Mouse (Mus musculus) kidney, postnatal 36 days (tissue): ENCODE data around the gene Higd1b.

ENCODE experiments used
- DNase-seq, 2 experiments: peaks; one replicate each; pipeline ENCODE4 v3.0.0; 2021 to 2022; ENCODE audit warnings: mixed read lengths in 2 of 2

The Higd1b gene

DNA sequence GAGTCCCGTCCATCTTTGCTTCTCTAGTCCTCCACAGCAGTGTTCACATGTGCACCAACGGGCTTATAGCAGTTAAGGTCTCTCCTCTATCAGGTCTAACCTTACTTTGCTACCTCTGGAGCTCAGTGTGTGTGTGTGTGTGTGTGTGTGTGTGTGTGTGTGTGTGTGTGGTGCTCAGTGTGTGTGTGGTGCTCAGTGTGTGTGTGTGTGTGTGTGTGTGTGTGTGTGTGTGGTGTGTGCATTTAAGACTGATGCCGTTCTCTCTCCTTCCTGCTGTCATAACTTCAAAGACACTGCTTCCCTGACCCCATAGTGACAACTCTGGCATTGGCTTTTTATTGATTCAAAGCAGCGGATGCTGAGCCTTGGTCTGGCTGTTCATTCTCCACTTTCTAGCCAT is at the start of gene Higd1b:
Gene Higd1b (plus strand): TSS at position 301 of the 400 bp plus-strand sequence.
- DNase-seq: no peak

DNA sequence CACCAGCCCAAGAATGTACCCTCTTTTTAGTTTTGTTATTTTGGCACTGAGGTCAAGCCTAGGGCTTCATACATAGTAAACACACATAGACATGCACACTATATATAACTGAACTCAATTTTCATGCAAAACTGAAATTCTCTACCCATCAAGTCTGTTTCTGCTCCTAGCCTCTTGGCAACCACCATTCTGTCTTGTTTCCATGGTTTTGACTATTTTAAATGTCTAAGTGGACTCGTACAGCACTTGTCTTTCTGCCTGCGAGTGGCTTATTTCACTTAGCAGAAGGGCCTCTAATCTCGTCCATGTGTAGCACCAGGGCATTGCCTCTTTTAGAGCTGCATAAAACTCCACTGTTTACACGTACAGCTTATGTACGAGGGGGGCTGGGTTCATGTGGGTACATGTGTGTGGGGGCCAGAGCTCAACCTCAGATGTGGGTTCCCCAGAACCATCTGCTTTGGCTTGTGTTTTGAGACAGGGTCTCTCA is 47.9 kb upstream of the Higd1b start:
- no peak for DNase-seq

DNA sequence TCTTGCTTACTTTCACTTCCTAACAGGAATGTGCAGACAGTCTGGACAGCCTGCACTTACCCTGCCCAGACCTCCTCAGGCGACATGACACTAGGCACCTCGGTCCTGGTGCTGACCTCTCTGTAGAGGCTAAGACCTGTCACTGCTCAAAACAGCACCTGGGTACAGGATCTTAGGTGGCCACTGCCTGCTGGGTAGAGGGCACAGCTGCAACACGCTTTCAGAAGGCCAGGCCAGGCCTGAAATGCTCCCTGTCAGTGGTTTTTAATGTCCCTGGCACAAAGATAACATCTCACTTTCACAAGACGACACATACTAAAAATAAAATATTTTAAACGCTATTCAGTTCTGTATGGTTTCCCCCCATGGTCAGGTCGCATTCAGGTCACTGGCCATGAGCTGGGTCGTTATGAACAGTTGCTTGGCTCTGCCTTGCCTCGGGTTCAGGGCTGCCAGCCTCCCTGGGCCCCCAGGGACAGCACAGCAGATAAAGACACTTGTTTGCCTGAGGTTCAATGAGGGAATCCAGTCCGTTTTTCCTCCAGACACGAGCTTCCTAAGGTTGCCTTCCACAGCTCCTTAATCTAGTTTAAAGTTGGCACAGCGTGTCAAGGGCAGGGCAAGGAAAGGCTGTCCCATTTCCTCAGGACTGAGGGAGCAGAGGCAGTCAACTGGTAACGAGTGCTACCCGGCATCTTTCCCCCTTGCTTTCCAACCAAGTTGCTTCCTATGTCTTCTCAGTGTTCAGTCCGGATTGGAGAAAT is 43.8 kb upstream of the Higd1b start:
- DNase-seq: peak; percentile 14 to 22

DNA sequence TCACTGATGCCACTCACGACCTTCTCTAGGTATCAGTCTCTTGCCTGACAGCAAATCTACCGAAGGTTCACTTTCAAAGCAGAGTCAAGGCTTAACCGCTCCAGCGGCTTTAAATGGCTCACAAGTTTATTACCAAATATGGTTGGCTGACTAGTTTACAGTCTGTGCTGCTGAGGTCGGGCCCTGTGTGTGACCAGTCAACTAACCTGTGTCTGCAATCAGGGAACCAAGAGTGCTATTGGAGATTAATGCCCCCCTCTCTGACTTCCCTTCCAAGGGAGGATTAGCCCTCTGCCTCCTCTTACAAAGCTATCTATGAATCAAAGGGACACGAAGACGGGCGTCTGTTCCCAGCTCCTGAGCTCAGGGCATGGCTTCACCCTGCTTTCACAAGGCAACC is 41.5 kb upstream of the Higd1b start:
- no peak for DNase-seq

DNA sequence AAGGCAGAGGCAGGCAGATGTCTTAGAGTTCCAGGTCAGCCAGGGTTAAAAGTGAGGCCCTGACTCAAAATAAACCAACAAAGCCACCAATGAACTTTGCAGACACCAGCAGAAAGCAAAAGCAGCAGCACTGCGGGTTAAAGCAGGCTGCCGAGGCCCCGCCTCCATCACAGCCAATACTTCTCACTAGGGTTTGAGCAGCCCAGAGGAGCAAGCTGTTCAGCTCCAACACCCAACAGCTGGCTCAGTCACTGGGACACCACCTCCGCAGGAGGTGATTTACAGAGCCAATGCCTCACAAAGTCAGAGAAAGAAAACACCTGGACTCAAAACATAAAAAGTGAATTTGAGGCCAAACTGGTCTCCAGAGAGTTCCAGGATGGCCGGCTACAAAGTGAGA is 32.2 kb upstream of the Higd1b start:
- DNase-seq: no peak

DNA sequence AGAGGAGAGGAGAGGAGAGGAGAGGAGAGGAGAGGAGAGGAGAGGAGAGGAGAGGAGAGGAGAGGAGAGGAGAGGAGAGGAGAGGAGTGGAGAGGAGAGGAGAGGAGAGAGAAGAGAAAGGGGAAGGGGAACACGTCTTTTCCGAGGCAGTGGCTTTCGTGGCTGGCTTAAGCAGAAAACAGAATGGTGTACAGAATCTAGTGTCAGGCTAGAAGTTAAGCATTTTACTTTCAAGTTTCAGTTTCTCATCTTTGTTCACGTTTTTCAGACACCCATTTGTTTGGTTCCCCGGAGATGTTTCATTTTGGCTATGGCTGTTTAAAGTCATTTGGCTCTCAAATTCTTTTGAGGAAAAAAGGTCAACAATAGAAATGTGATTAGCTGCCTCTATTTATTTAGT is 27.4 kb upstream of the Higd1b start:
- no peak for DNase-seq

DNA sequence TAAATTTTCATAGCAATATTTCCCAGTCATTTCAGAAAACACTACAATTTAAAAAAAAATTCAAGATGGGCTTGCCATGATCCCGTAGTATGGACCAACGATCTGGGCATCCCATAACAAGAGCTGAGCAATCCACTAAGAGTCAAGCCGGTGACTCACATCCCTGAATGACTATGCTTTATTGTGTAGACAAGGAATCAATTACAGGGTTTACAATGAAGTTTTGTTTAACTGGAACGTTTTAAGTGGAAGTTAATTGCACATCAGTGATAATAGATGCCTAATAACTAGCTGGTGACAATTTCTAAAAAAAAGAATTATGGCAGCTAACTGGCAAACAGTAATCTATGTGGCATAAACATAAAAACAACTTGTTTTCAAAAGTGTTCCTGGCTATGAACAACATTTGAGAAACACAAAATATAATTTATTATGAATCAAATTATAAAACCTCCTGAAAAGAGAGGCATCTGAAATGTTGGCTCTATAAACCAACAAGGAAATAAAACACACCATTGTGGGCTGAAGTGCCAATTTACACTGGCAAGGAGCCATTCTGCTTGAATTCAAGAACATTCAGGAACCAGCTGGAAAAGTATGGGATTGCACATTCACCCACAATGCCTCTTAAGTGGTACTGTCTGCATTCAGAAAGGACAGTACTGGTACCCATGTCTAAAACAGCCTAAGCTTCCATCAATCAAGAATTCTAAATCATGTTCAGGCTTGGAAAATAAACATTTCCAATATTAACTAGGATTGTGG is 24.7 kb upstream of the Higd1b start:
- DNase-seq: no peak

DNA sequence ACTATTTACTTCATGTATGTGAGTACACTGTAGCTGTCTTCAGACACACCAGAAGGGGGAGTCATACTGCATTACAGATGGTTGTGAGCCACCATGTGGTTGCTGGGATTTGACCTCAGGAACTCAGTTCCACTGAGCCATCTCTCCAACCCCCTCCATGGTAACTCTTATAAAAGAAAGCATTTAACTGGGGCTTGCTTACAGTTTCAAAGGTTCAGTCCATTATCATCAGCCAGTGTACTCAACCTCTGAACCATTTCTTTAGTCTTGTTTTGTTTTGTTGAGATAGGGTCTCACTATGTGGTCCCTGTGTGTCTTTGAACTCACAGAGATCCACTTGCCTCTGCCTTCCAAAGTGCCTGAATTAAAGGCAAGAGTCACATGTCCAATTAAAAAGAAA is 20.8 kb upstream of the Higd1b start:
- no peak for DNase-seq

DNA sequence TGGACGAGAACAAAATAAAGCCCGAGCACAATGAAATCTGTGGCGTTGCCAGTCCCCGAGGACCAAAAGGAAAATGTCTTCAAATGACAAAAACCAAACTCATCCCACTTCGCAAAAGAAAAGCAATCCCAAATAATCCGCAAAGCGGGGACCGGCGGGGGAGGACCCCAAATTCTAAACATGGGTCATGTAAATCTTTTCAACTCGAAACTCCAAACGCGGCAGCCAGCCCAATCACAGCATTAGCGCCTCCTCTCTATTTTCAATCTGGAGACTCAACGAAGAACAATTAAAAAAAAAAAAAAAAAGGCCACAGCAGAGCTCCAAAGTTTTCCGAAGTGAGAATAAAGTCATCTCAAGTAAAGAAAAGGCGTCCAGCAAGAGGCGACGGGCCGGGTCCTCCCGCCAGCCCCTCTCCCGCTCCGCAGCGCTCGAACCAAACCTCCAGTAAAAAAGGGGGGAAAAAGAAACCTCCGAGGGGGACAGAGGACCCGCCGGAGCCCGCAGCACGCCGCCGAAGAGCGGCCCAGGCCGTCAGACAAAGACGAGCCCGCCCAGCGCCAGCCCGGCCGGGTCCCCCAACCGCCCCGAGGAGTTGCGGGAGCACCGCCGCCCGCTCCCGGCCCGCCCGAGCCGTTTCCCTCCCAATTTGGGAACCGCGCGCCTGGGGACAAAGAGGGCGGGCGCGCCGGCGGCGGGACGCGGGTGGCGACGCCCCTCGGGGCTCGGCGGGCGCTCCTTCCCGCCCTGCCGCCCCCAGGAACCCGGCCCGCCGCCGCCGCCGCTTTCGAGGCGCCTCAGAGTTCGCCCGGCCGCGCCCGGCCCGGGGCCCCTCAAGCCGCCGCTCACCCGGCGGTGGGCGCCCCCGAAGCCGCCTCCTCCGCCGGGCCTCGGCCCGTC is 17.3 kb upstream of the Higd1b start:
- DNase-seq: peak in 1 of 2 experiments; percentile 49

DNA sequence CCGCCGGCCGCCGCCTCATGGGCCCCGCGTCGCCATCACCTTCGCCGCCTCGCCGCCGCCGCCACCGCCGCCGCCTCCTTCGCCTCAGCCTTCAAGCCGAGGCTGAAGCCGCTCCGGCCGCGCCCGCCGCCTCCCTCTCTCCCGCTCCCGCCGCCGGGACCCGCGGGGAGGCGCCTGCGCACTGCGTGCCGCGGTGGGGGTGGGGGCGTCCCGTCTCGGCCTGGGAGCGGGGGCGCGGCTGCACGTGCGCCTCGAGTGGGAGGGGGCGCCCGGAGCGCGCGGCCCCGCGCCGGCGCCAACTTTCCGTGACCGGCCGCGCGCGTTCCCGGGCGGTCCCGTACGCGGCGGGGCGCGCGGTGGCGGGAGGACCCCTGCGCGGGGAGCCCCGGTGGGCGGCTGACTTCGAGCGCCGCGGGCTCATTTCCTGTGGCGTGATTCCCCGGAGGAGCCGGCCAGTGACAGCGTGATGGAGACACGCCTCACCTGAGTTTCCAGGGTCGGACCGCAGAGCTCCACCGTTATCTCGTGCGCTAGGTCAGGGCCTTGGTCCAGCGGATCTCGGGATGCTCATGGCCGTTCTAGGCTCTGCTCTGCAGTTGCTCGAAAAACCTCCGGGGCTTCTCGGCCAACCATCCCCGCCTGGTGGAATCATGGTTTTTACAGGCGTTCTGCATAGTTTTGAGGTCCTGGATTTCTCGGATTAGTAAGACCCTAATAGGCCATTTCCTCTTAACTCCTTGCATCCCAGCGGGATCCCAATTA is 16.4 kb upstream of the Higd1b start, which contains the start of gene Gjc1:
Gene Gjc1 (minus strand): TSS at position 680 of the 762 bp plus-strand sequence.
- peak; percentile 46 to 78 for DNase-seq

DNA sequence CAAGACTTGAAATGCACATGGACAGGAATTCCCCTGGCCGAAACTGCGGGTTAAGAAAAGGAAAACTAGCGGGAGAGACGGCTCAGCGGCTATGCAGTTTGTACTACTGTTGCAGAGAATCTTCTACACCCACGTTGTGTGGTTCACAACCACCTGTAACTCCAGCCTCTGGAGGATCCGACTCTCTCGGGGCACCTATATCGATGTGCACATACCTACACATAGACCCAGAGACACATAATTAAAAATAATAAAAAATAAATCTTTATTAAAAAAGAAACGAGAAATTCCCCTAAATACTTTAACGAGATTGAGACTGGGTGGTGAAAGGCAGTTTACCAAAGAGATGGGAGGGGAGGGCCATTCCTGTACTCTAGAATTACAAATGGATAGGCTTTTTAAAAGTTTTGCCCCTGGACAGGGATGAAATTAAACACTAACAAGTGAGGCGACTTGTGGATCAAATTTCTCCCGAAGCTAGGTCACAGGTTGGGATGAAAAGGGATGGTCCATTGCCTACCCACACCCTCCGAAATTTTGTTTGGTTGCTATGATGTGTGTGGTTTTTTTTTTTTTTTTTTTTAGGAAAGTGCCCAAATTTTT is 15.8 kb upstream of the Higd1b start:
- DNase-seq: no peak

DNA sequence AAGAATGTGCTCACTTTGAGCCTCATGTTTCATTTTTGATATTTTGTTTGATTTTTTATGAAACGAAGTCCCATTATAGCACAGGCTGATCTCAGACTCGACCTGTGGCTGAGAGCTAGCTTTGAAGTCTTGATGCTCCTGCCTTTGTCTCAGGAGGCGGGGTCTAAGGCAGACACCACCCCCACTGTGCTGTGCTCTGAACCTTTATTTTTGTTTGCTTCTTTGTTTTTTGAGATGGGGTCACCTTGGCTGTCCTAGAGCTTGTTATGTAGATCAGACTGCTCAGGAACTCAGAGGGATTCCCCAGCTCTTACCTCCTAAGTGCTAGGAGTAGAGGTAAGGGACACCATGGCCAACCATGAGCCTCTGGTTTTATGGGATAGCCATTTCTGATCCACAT is 15.2 kb upstream of the Higd1b start:
- DNase-seq: no peak

DNA sequence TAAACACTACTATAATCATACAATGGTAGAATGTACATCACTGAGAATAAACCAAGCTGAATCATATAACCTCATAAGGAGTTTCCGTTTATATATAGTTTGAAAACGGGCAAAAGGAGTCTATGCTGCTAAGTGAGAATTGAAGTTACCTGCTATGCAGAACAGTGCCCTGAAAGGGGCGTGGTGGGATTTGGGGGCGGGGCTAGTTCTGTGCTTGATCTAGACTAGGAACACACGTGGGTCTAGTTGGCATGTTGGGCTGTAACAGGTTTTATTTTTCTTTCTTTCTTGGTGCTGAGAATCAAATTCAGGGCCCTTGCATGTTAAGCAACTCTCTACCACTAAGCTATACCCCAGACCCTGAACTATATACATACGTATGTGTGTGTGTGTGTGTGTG is 14.4 kb upstream of the Higd1b start:
- peak in 1 of 2 experiments; percentile 22 for DNase-seq

DNA sequence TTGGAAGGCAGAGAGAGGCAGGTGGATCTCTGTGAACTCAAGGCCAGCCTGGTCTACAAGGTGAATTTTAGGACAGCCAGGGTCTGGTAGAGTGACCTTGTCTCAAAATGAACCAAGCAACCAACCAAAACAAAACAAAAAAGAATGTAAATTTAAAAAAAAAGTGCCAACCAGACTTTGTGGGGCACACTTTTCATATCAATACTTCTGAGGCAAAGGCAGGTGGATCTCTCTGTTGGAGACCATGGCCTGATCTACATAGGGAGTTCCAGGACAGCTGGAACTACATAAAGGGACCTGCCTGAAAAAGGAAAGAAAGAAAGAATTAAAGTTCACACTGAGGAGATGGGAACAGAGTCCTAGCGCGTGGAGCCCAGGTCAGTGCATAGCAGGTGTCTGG is 9.2 kb upstream of the Higd1b start:
- no peak for DNase-seq

DNA sequence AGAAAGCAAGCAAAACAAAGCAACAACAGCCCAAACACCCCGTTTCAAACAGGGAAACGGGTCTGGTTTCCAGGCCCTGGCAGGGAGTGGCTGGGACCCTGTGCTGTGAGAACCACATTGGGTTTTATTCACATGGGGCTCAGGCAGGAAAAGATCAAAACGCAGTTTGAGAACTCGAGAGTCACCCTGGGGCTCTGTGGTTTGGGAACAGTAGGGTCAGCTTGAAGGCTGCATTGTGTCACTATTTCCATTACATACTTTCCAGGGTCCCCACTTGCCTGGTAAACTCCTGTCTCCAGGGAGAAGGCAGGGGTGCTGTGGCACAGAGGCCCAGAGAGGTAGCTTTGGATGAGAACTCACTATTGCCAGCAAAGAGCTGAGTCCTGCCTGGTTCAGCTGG is 8.6 kb upstream of the Higd1b start:
- DNase-seq: no peak

DNA sequence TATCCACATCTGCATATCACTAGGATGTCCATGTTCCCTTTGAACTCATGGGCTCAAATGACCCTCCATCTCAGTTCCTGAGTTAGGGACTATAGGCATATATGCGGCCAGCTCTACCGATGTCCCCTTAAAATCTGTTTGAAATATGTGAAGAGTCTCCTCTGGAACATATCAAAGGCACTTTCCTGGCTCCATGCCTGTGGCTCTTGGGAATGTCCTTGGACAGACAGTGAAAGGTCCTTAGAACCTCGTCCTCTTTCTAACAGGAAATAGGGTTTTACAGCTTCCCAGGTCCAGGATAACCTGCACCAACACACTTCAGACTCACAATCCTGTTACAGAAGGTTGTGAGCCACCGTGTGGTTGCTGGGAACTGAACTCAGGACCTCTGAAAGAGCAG is 5.4 kb upstream of the Higd1b start:
- DNase-seq: no peak

DNA sequence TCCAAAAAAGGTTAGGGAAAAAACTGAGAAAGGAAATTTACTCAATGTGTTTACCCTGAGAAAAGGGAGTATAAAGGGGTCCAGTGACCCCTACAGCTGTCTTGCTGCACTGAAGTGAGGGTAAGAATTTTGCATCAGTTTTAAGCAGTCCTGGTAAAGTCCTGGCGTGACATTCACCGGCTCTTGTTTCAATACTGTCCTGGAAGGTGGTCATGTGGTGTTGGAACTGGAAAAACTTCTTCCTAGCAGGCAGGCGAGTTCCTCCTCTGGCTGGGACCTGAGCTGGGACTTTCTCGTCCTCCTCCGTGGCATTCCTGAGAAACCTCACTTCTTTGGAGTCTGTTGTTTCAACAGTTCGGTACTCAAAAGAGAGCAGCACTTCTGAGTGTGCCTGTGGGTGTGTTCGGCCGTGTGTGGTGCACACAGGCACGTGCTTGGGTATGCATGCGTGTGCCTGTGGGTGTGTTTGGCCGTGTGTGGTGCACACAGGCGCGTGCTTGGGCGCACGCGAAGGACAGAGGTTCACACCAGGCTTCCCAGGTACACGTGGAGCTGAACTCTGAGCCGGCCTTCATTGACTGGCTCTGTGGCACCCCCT is 2.9 kb upstream of the Higd1b start:
- no peak for DNase-seq

DNA sequence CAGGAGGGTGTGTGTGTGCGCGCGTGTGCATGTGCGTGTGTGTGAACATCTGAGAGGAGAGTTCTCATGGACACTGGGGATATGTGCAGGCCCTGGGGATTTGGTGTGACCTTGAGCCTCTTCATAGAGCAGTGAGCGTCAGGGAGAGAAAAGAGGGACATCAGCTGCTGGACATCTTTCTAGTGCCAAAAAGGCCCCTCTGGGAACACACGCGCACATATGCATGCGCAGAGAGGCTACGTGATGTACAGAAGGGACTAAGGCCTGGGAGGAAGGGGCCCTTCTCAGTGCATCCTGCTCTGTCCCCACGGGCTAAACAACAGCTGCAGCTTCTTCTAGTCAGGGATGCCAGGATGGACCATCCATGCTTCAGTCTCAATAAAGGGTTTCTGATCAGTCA is 1.4 kb upstream of the Higd1b start:
- no peak for DNase-seq

DNA sequence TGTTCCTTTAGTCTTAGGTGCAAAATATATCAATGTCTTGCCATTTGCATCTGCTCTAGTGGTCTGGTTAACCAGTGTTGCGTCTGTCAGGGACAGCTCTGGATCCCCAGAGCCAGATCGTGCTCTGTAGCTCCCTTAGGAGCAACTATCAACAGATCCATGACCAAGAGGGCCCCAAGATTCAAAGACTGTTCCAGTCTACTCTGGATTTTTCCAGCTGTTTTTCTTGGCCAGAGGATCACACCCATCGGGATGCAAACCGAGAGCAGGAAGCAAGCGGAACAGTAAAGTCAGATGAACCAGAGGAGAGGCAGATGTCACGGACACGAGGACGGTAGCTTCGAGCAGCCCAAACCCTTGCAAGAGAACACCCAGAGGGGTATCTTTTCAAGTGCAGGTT is 497 bp downstream of the Higd1b start:
- no peak for DNase-seq

DNA sequence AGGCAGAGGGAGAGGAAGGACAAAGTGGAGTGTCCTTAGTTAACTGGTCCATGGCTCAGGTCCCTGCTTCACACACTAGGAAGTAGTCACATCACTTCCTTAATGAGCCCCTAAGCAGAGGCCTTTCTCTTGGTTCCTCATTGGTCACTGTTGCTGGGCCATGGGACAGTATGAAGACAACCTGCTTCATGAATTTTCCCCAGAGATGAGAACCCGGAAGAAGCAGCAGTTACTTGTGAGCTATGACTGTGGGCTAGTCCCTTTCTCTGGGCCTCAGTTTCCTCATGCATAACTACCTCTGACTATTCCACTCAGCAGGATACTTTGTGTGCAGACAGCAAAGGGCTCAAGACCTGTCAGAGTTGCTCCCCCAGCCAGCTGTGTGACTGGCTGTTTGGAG is 1.7 kb downstream of the Higd1b start:
- no peak for DNase-seq

DNA sequence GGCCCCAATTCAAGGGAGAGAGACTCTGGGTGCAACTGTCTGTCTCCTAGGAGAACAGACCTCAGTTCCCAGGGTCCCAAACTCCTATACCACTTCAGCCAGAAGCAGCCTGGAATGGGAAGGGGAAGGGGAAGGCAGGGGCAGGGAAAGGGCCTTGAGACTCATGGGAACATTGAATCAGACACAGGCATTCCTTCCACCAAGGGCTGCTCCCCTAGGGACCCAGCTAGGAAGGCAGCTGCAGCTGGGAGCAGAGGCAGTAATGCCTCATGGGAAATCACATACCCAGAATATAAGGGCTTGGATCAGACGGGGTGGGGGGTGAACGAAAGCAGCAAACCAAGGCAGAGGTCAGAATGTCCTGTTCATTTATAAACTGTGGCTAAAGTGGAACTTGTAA is 2.5 kb downstream of the Higd1b start:
- DNase-seq: peak in 1 of 2 experiments; percentile 34
